Mouse (Mus musculus): ENCODE results near the gene Scn3b.
A peak's percentile ranks its signal among the peaks of the same experiment; 100 is the strongest.

Scn3b gene

GRCm38 (mm10) chr9:40269103-40269861 lies at the start of gene Scn3b:
Gene Scn3b (plus strand): TSS chr9:40269217.
- DNase-seq (ENCODE audit: low spot score): peak; percentile 70

GRCm38 (mm10) chr9:40224289-40224688 lies 44.7 kb upstream of the Scn3b start:
- DNase-seq (ENCODE audit: low spot score): peak; percentile 71

GRCm38 (mm10) chr9:40227874-40228789 lies 40.9 kb upstream of the Scn3b start:
- DNase-seq (ENCODE audit: low spot score): peak; percentile 79

GRCm38 (mm10) chr9:40228804-40229331 lies 40.1 kb upstream of the Scn3b start:
- DNase-seq (ENCODE audit: low spot score): no peak

- DNase-seq (ENCODE audit: low spot score): no peak
These were observed 39.5 kb upstream of the Scn3b start for GRCm38 (mm10) chr9:40229479-40229878.

- no peak for DNase-seq (ENCODE audit: low spot score)
These were observed 38.0 kb upstream of the Scn3b start for GRCm38 (mm10) chr9:40231019-40231418.

- DNase-seq (ENCODE audit: low spot score): no peak
These were observed 34.6 kb upstream of the Scn3b start for GRCm38 (mm10) chr9:40234233-40235072.

- no peak for DNase-seq (ENCODE audit: low spot score)
These were observed 33.8 kb upstream of the Scn3b start for GRCm38 (mm10) chr9:40235220-40235619.

GRCm38 (mm10) chr9:40239749-40240148 lies 29.3 kb upstream of the Scn3b start:
- no peak for DNase-seq (ENCODE audit: low spot score)

GRCm38 (mm10) chr9:40240311-40240710 lies 28.7 kb upstream of the Scn3b start:
- DNase-seq (ENCODE audit: low spot score): no peak

GRCm38 (mm10) chr9:40241223-40241801 lies 27.7 kb upstream of the Scn3b start:
- peak; percentile 64 for DNase-seq (ENCODE audit: low spot score)

GRCm38 (mm10) chr9:40241951-40242888 lies 26.8 kb upstream of the Scn3b start:
- DNase-seq (ENCODE audit: low spot score): peak; percentile 36

- no peak for DNase-seq (ENCODE audit: low spot score)
These were observed 23.6 kb upstream of the Scn3b start for GRCm38 (mm10) chr9:40245466-40245865.

GRCm38 (mm10) chr9:40245974-40246665 lies 22.9 kb upstream of the Scn3b start:
- no peak for DNase-seq (ENCODE audit: low spot score)

- DNase-seq (ENCODE audit: low spot score): no peak
These were observed 22.3 kb upstream of the Scn3b start for GRCm38 (mm10) chr9:40246702-40247101.

GRCm38 (mm10) chr9:40249106-40249505 lies 19.9 kb upstream of the Scn3b start:
- no peak for DNase-seq (ENCODE audit: low spot score)

GRCm38 (mm10) chr9:40252459-40252858 lies 16.6 kb upstream of the Scn3b start:
- no peak for DNase-seq (ENCODE audit: low spot score)

GRCm38 (mm10) chr9:40263874-40264273 lies 5.1 kb upstream of the Scn3b start:
- no peak for DNase-seq (ENCODE audit: low spot score)

- peak; percentile 17 for DNase-seq (ENCODE audit: low spot score)
These were observed 823 bp upstream of the Scn3b start for GRCm38 (mm10) chr9:40268040-40268747.
